Mouse (Mus musculus) kidney, adult 2 months (tissue): ENCODE measurements around the gene Fam131a. TPM values are rescaled to one million over a fixed set of nuclear protein-coding genes. Genes with fewer than 3 reads are reported as not detected.

ENCODE experiments used
- DNase-seq: peaks from one replicate; pipeline ENCODE4 v3.0.0; 2021
- H3K27ac ChIP-seq: fragments of 200-500 bp; 2 replicates; pipeline ENCODE4 v1.5.1; 2012; ENCODE audit warnings: low read depth, low read length, control low read depth, inconsistent platforms; ENCODE audit not compliant: insufficient read depth
- H3K27me3 ChIP-seq: fragments of 200-500 bp; replicated peaks from 2 replicates; pipeline ENCODE4 v1.6.1; 2012; ENCODE audit warnings: mild to moderate bottlenecking, moderate library complexity, low read length, inconsistent platforms; ENCODE audit not compliant: control insufficient read depth, insufficient read depth
- H3K36me3 ChIP-seq: fragments of 200-500 bp; 2 replicates; pipeline ENCODE4 v1.6.1; 2012; ENCODE audit warnings: mild to moderate bottlenecking, moderate library complexity, low read length, inconsistent platforms; ENCODE audit not compliant: control insufficient read depth, insufficient read depth
- H3K4me1 ChIP-seq: fragments of 200-500 bp; 2 replicates; pipeline ENCODE4 v1.6.1; 2011; ENCODE audit warnings: low read length; ENCODE audit not compliant: control insufficient read depth, insufficient read depth
- H3K4me3 ChIP-seq: fragments of 200-500 bp; 2 replicates; pipeline ENCODE4 v1.5.1; 2011; ENCODE audit warnings: mild to moderate bottlenecking, low read depth, low read length, control low read depth; ENCODE audit not compliant: insufficient read depth
- CTCF ChIP-seq: fragments of 200-500 bp; conservative IDR thresholded peaks from 2 replicates; pipeline ENCODE4 v1.5.1; 2011; ENCODE audit warnings: low read depth, mild to moderate bottlenecking, control low read depth, low read length, moderate library complexity, mixed read lengths; ENCODE audit not compliant: insufficient read depth, insufficient read length
- POLR2A ChIP-seq: fragments of 200-500 bp; IDR thresholded peaks from one replicate; pipeline ENCODE4 v1.6.1; 2011; ENCODE audit warnings: low read depth, low read length, control low read depth
- WGBS: fragments of 180-500 bp; shearing (Covaris S2); methylation state at CpG from one replicate; pipeline ENCODE4 v1.1.7; 2018; 5-methylcytosine and 5-hydroxymethylcytosine counted together
- polyA plus RNA-seq: library from polyadenylated mRNA; depleted of rRNA; stranded (reverse); fragments of >200 nt; gene quantifications from 2 replicates; pipeline ENCODE4 v1.2.3, GENCODE M21; 2012

Fam131a gene
- polyA plus RNA-seq, 1 experiment: 4.7 TPM

DNA sequence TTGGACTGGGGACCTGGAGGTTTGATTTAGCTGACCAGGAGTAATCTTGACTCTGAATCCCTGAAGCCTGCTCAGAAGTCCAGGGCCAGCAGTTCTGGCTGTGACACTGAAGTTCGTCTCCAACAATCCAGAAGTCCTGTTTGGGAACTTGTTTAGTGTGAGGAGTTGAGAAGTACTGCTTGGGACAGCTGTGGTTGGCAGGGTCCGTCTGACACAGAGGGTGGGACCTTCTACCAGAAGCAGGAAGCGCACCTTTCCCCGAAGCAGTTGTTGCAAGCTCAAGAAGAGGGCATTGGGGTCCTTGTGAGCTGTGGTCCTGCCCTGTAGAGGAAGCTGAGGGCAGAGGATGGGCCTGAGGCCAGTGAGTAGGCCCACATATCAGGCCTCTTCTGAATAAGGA lies 32.7 kb downstream of the Fam131a start:
- Histone ChIP-seq H3K4me3 (no peak overlapping the region), H3K4me1 (no peaks in the 10 kb centered on the region; the same call in 1 of the 2 replicates), H3K36me3 (no peaks in the 10 kb centered on the region), H3K27ac (no peak overlapping the region), H3K27me3 (no peaks in the 10 kb centered on the region)
- 88% methylated on average over 4 of the region's 4 CpGs for WGBS
- DNase-seq: no peak
- no peak for TF ChIP-seq CTCF
- TF ChIP-seq POLR2A: no peak

GRCm38 (mm10) chr16:20726384-20726783 lies 33.3 kb downstream of the Fam131a start:
- WGBS: 67% methylated on average over 1 of the region's 1 CpGs
- H3K27ac ChIP-seq: no peak overlapping the region
- no peak for DNase-seq
- H3K4me3 ChIP-seq: no peak overlapping the region
- no peaks in the 10 kb centered on the region for H3K27me3 ChIP-seq
- no peak for TF ChIP-seq CTCF
- TF ChIP-seq POLR2A: no peak
- no peaks in the 10 kb centered on the region; the same call in 1 of the 2 replicates for H3K4me1 ChIP-seq
- H3K36me3 ChIP-seq: no peaks in the 10 kb centered on the region

DNA sequence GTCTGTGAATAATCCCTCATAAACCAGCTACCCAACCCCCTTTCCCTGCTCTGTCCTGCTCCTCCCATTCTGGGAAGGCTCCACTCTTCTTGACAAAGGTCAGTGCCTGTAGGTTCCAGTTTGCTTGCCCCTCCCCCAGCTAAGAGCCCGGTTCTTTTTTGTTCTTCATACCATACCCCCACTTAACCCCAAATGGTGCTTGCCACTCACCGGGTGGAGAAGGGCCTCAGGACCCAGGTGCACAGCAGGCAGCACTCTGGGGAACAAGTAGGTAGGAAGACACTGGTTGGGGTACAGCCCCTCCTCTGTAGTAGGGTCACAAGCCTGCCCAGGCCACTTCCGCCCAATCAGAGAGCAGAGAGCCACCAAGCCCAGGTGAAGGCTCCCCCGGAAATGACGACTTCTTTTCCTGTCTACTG lies 37.3 kb downstream of the Fam131a start:
- no peaks in the 10 kb centered on the region; the same call in 1 of the 2 replicates for H3K4me1 ChIP-seq
- H3K36me3 ChIP-seq: no peaks in the 10 kb centered on the region
- peak; percentile 88 for DNase-seq
- peak overlapping the region; percentile 73; the same call in 1 of the 2 replicates for H3K27ac ChIP-seq
- 20% methylated on average over 5 of the region's 5 CpGs for WGBS
- TF ChIP-seq POLR2A: no peak
- TF ChIP-seq CTCF: no peak
- peak overlapping the region; percentile 53 for H3K4me3 ChIP-seq
- no peaks in the 10 kb centered on the region for H3K27me3 ChIP-seq

- DNase-seq: no peak
- 74% methylated on average over 5 of the region's 5 CpGs for WGBS
- no peak overlapping the region for H3K27ac ChIP-seq
- TF ChIP-seq CTCF: no peak
- no peak for TF ChIP-seq POLR2A
- H3K27me3 ChIP-seq: no peaks in the 10 kb centered on the region
- no peak overlapping the region for H3K4me3 ChIP-seq
- H3K36me3 ChIP-seq: no peaks in the 10 kb centered on the region
- no peaks in the 10 kb centered on the region; the same call in 1 of the 2 replicates for H3K4me1 ChIP-seq
Measured at GRCm38 (mm10) chr16:20731688-20732087, 38.6 kb downstream of the Fam131a start.

DNA sequence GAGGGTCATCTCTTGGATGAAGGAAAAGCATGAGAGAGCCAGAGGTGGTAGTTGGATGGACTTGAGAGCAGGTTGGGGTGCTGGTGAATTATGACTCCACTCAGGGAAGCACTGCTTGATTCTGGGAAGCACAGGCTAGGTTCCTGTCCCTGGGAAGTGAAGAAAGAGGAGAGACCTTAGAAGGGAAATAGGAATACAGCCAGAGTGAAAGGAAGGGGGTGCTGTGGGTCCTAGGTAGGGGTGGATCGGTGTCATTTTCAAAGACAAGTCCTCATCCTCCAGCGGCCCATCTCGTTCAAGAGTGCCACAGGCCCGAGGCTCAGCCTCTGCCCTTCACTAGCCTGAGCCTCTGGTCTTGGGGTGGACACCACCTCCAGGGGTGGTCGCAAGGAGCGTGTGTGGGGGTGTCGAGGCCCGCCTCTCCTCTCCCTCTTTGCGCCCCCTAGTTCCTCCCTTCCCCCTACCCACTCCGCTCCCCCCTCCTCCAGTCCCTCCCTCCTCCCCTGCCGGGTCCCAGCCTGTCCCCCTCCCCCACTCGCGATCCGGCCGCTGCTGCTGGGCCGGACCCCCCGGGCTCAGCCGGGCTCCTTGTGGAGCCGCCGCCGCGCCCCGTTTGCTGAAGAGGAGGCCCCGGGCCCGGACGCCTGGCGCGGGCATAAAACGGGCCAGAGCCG lies 39.3 kb downstream of the Fam131a start:
- 3% methylated on average over 30 of the region's 30 CpGs for WGBS
- no peak for DNase-seq

GRCm38 (mm10) chr16:20732925-20733730 lies 40.1 kb downstream of the Fam131a start, which contains the start of gene Chrd:
Gene Chrd (plus strand): TSS chr16:20733127.
- Histone ChIP-seq H3K4me1 (no peaks in the 10 kb centered on the region; the same call in 1 of the 2 replicates), H3K27me3 (no peaks in the 10 kb centered on the region), H3K36me3 (no peaks in the 10 kb centered on the region), H3K27ac (no peak within 1 kb of the TSS), H3K4me3 (peak within 1 kb of the TSS; percentile 58)
- DNase-seq: peak; percentile 69
- TF ChIP-seq CTCF: no peak
- under 1% methylated on average over 62 of the region's 70 CpGs for WGBS

More for the DNA sequence above, 39.3 kb downstream of the Fam131a start:
- Histone ChIP-seq H3K4me1 (no peaks in the 10 kb centered on the region; the same call in 1 of the 2 replicates), H3K27ac (no peak overlapping the region), H3K4me3 (peak overlapping the region; percentile 58), H3K36me3 (no peaks in the 10 kb centered on the region), H3K27me3 (no peaks in the 10 kb centered on the region)
- TF ChIP-seq POLR2A (no peak), CTCF (no peak)
